Mouse (Mus musculus) small intestine, adult 2 months (tissue): Measurements from ENCODE around the gene B3gntl1. TPM values are rescaled to one million over a fixed set of nuclear protein-coding genes. Genes with fewer than 3 reads are reported as not detected.

Experiments used
- H3K27ac ChIP-seq: fragments of 200-500 bp; 2 replicates; pipeline ENCODE4 v1.5.1; 2012; ENCODE audit warnings: low read depth, low read length, control low read depth, inconsistent platforms; ENCODE audit not compliant: insufficient read depth
- H3K27me3 ChIP-seq: fragments of 200-500 bp; 2 replicates; pipeline ENCODE4 v1.6.1; 2012; ENCODE audit warnings: mild to moderate bottlenecking, moderate library complexity, low read length, inconsistent platforms; ENCODE audit not compliant: control insufficient read depth, insufficient read depth
- H3K36me3 ChIP-seq: fragments of 200-500 bp; 2 replicates; pipeline ENCODE4 v1.6.1; 2012; ENCODE audit warnings: mild to moderate bottlenecking, low read length, control low read depth, inconsistent platforms; ENCODE audit not compliant: control insufficient read depth, insufficient read depth
- H3K4me1 ChIP-seq: fragments of 200-500 bp; 2 replicates; pipeline ENCODE4 v1.6.1; 2012; ENCODE audit warnings: low read length, inconsistent platforms, mixed read lengths; ENCODE audit not compliant: control insufficient read depth, insufficient read depth, insufficient read length
- H3K4me3 ChIP-seq: fragments of 200-500 bp; 2 replicates; pipeline ENCODE4 v1.5.1; 2012; ENCODE audit warnings: low read depth, mild to moderate bottlenecking, control low read depth, inconsistent platforms, low read length, moderate library complexity
- CTCF ChIP-seq: fragments of 200-500 bp; IDR thresholded peaks from 2 replicates; pipeline ENCODE4 v1.5.1; 2012; ENCODE audit warnings: low read depth, mild to moderate bottlenecking, control low read depth, inconsistent platforms, low read length, moderate library complexity, mixed read lengths; ENCODE audit not compliant: insufficient replicate concordance, insufficient read length; ENCODE audit errors: extremely low read depth
- POLR2A ChIP-seq: fragments of 200-500 bp; IDR thresholded peaks from 2 replicates; pipeline ENCODE4 v1.6.1; 2012; ENCODE audit warnings: low read depth, mild to moderate bottlenecking, control low read depth, inconsistent platforms, low read length, moderate library complexity
- WGBS: fragments of 180-500 bp; shearing (Covaris S2); methylation state at CpG from one replicate; pipeline ENCODE4 v1.1.7; 2018; 5-methylcytosine and 5-hydroxymethylcytosine counted together
- polyA plus RNA-seq: library from polyadenylated mRNA; depleted of rRNA; stranded (reverse); fragments of >200 nt; gene quantifications from 2 replicates; pipeline ENCODE4 v1.2.3, GENCODE M21; 2012; rRNA removed

B3gntl1 gene
- polyA plus RNA-seq, result 2.1 and 4.4 TPM in 2 replicates

DNA sequence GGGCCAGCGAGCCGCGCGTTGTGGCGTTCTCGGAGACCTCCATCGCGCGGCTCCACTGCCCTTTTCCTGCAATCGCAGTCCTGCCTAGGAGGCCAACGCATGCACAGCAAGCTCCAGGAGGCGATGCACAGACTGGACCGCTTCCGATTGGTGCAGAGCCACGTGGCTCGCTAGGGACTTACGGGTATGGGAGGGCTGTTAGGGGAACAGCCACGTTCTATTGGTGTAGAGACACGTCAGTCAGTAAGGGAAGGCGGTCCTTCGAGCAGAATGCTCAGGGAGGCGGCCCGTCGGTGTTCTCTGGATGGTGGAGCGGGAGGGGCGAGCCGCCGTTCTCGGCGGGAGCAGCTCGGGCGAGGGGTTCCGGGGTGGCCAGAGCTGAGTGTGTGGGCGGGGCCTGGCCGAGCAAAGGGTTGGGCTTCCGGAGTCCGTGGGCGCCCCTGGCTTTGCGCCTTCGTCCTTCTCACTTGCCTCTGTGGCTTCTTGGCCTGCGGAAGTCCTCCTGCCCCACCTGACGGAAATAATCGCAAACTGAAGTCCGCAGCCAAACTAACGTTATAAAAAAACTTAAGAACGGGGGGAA, at the start of gene B3gntl1:
B3gntl1 (minus strand) TSS at position 164 of the 583 bp plus-strand sequence.
- Histone ChIP-seq H3K27ac (peak within 1 kb of the TSS; percentile 88), H3K27me3 (no peaks in the 10 kb centered on the region), H3K4me1 (peaks cover 3% of the 10 kb centered on the region; the same call in 1 of the 2 replicates), H3K4me3 (peak within 1 kb of the TSS; percentile 78), H3K36me3 (peaks cover 7% of the 10 kb centered on the region)
- TF ChIP-seq POLR2A (peak; percentile 91), CTCF (no peak)
- WGBS, result under 1% methylated on average over 46 of the region's 46 CpGs

DNA sequence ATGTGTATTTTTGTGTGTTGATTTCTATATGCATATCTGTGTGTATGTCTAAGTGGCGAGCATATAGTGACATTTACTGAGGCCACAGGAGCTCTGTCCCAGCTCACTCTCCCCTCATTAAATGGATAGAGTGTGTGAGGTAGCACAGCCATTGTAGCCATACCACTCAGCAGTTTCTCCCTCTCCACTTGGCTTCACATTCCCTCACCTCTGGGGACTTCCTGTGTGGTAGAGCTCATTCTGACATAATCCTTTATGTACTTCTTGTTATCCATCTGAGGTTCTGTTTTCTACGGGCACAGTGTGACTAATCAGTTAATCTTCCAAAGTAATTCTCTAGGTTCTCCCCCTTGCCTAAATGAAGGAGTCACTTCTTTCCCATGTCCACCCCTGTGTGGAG, 49.5 kb upstream of the B3gntl1 start:
- H3K36me3 ChIP-seq, result peaks cover 7% of the 10 kb centered on the region; the same call in 1 of the 2 replicates
- WGBS, result 87% methylated on average over 2 of the region's 2 CpGs
- no peak overlapping the region for H3K4me3 ChIP-seq
- TF ChIP-seq CTCF, result no peak
- no peak for TF ChIP-seq POLR2A
- H3K27ac ChIP-seq, result no peak overlapping the region
- no peaks in the 10 kb centered on the region for H3K27me3 ChIP-seq
- peaks cover 22% of the 10 kb centered on the region for H3K4me1 ChIP-seq

GRCm38 (mm10) chr11:121720752-121721151, 47.8 kb upstream of the B3gntl1 start:
- peaks cover 21% of the 10 kb centered on the region for H3K36me3 ChIP-seq
- WGBS, result 81% methylated on average over 3 of the region's 3 CpGs
- no peak for TF ChIP-seq POLR2A
- TF ChIP-seq CTCF, result no peak
- H3K4me3 ChIP-seq, result no peak overlapping the region
- H3K27ac ChIP-seq, result no peak overlapping the region
- H3K4me1 ChIP-seq, result peaks cover 23% of the 10 kb centered on the region
- no peaks in the 10 kb centered on the region for H3K27me3 ChIP-seq

DNA sequence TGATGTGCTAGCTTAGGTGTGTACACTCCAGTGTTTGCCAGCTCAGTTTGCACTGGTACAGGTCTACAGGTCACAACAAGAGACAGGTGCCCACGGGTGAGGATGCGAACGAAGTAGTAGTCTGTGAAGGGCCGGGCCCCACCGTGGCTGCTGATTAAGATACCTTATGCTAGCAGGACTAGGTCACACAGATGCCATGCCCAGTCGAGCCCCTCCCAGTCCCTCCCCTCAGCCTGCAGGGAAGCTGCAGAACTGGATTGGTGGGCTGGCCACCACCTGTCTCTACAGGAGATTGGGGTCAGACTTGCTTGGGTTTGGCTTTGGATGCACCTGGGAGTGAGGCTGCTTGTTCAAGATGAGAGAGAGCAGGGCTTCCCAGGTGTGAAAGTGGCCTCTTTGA, 44.8 kb upstream of the B3gntl1 start:
- peaks cover 36% of the 10 kb centered on the region for H3K36me3 ChIP-seq
- no peak overlapping the region for H3K4me3 ChIP-seq
- no peaks in the 10 kb centered on the region for H3K27me3 ChIP-seq
- H3K27ac ChIP-seq, result 0 out of 2 replicates have a peak overlapping the region, but pooled peaks have one; percentile 1
- peaks cover 36% of the 10 kb centered on the region for H3K4me1 ChIP-seq
- WGBS, result 18% methylated on average over 6 of the region's 6 CpGs
- TF ChIP-seq CTCF (no peak), POLR2A (no peak)

DNA sequence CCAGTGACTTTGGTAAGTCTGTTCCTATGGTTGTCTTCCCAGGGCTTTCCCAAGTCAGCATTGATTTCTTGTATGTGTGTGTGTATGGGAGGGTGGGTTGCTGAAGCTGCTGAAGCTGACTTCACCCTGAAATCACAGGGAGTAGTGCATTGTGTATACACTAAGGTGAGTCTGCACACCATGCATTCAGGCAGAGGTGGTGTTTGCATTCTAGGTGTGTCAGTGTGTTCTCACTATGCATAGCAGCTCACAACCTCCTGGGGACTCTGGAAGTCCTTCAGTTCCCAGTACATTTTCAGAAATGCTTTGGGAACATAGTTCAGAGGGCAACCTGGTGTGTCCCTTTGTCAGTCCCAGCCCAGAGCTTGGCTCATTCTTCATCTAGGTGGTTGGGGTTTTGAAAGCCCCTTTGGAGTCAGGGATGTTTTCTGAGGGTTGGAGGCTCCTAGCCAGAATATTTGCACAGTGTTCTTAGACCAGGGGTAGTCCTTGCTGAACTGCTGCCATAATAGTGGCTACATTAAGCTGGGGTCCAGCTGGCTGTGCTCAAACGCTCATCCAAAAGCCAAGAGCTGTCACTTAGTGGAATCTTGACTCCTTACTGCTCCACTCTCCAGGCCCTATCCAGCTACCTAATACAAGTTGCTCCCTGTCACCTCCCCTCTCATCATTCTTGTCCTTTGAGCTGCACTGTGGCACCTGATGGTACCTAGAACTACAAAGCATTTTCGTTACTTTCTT, 42.0 kb upstream of the B3gntl1 start:
- 82% methylated on average over 2 of the region's 2 CpGs for WGBS
- H3K27ac ChIP-seq, result peak overlapping the region; percentile 100; the same call in 1 of the 2 replicates
- TF ChIP-seq POLR2A (no peak), CTCF (no peak)
- H3K36me3 ChIP-seq, result peaks cover 48% of the 10 kb centered on the region
- no peak overlapping the region for H3K4me3 ChIP-seq
- H3K4me1 ChIP-seq, result peaks cover 57% of the 10 kb centered on the region
- no peaks in the 10 kb centered on the region for H3K27me3 ChIP-seq

DNA sequence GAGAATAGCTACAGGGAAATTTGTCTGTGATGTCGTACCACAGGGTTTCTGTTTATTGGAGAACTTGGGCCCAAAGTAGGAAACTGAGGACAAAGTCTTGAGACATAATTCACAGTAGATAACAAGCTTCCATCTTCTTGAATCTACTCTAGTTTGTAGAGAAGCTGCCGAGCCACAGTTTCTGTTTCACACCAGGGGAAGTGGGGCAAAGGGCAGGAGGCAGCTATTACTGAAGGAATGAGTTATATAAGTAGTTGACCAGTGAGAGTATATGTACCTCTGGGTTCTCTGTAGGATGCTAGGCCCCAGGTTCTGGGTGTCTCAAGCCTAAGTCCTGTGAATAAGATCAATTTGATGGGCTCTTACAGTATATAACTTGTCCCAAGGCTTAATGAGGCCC, 40.6 kb upstream of the B3gntl1 start:
- Histone ChIP-seq H3K4me1 (peaks cover 49% of the 10 kb centered on the region), H3K27me3 (no peaks in the 10 kb centered on the region), H3K4me3 (no peak overlapping the region), H3K36me3 (peaks cover 56% of the 10 kb centered on the region), H3K27ac (peak overlapping the region; percentile 100)
- WGBS, result 25% methylated on average over 2 of the region's 2 CpGs
- TF ChIP-seq POLR2A (no peak), CTCF (no peak)

- 28% methylated on average over 6 of the region's 6 CpGs for WGBS
- H3K4me1 ChIP-seq, result peaks cover 44% of the 10 kb centered on the region
- peaks cover 58% of the 10 kb centered on the region for H3K36me3 ChIP-seq
- TF ChIP-seq POLR2A, result no peak
- TF ChIP-seq CTCF, result no peak
- H3K27me3 ChIP-seq, result no peaks in the 10 kb centered on the region
- H3K27ac ChIP-seq, result peak overlapping the region; percentile 100
- 0 out of 2 replicates have a peak overlapping the region, but pooled peaks have one; percentile 6 for H3K4me3 ChIP-seq
Measured at GRCm38 (mm10) chr11:121712987-121713386, 40.0 kb upstream of the B3gntl1 start.
